Mouse (Mus musculus): ENCODE results near the gene Tgfbr3l.

The Tgfbr3l gene

DNA sequence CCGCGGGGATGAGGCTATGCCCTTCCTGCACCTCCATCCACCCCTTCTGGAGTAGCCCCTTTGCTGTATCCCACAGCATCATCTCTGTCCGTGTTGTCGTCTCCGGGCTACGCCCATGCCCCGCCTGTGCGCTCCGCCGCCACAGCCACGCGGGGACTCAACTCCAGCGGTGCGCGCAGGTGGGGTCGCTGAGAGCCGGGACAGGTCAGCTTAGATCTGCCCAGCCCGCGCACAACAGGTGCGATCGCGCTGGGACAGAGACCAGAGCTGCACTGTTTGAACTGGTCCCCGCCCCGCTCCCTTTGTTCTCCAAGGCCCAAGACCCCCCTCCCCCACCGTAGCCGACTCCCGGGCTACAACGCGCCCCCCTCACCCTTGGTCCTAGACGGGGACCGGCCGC, 10.7 kb downstream of the Tgfbr3l start:
- in situ Hi-C loops (cut with MboI; ENCODE audit: low pct_unique_long_range_greater_than_20kb in 1 of 2, low sequenced_read_pairs in 2 of 2, unreplicated experiment in 1 of 2), result no loop called here

- in situ Hi-C loops (cut with MboI; ENCODE audit: low pct_unique_long_range_greater_than_20kb in 1 of 2, low sequenced_read_pairs in 2 of 2, unreplicated experiment in 1 of 2), result no loop called here
These were observed 11.3 kb downstream of the Tgfbr3l start, which contains the start of gene Ctxn1 for GRCm38 (mm10) chr8:4259125-4259804. Gene Ctxn1, minus strand, starts transcription at chr8:4259274.

GRCm38 (mm10) chr8:4259805-4260170, 11.8 kb downstream of the Tgfbr3l start:
- in situ Hi-C loops (cut with MboI; ENCODE audit: low pct_unique_long_range_greater_than_20kb in 1 of 2, low sequenced_read_pairs in 2 of 2, unreplicated experiment in 1 of 2), result no loop called here

GRCm38 (mm10) chr8:4263105-4263791, 15.2 kb downstream of the Tgfbr3l start:
- in situ Hi-C loops (cut with MboI; ENCODE audit: low pct_unique_long_range_greater_than_20kb in 1 of 2, low sequenced_read_pairs in 2 of 2, unreplicated experiment in 1 of 2), result no loop called here

DNA sequence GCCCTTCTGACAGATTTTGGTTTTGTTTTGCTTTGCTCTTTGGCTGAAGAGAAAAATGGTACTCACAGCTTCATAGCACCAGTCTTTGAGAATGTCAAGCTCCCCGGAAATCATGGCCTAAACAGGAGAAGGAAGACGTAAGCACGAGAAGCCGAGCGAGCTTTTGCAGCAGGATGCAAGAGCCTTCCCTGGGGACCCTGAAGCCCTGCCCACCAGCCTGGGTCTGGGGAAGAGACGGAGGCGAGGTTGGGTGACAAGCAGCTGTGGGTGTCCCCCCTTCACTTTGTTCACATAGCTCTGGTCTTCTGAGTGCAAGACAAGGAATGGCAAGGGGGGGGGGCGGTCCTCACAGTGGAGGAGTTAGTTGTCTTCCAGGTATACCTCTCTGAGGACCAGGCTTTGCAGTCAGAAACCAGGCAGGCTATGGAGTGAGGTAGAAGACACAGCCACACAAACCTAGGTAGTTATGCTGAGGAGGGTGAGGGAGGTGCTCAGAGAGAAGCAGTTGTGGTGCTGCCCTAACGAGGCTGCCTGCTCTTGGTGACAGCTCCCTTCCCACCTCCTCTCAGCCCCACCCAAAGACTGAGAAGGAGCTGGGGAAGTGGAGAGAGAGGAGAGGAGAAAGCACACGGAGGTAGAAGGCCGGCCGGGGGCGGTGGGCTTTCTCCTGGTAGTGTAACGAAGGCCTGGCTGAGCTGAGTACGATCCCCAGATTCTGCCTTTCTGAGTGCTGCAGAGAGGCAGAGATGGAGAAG, 17.3 kb downstream of the Tgfbr3l start:
- in situ Hi-C loops (cut with MboI; ENCODE audit: low pct_unique_long_range_greater_than_20kb in 1 of 2, low sequenced_read_pairs in 2 of 2, unreplicated experiment in 1 of 2), result no loop called here

- in situ Hi-C loops (cut with MboI; ENCODE audit: low pct_unique_long_range_greater_than_20kb in 1 of 2, low sequenced_read_pairs in 2 of 2, unreplicated experiment in 1 of 2), result no loop called here
These were observed 19.6 kb downstream of the Tgfbr3l start for GRCm38 (mm10) chr8:4267627-4268026.

DNA sequence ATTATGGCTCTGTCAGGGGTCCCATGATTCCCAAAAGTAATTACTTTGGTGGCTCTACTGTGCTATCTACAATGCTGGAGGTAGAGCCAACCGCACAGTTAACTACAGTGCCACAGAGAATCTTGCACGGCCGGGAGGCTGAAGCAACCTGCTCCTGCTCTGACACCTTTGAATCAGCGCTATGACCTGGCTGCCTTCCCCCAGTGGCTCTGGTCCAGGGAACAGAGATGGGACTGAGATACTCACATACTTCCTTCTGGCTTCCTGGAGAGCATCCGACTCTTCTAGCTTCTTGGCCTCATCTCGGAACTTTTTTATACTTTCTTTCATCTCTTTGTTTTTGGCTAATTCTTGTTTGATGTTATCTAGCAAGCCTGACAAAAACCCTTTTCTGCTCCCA, 21.6 kb downstream of the Tgfbr3l start:
- in situ Hi-C loops (cut with MboI; ENCODE audit: low pct_unique_long_range_greater_than_20kb in 1 of 2, low sequenced_read_pairs in 2 of 2, unreplicated experiment in 1 of 2), result no loop called here

- in situ Hi-C loops (cut with MboI; ENCODE audit: low pct_unique_long_range_greater_than_20kb in 1 of 2, low sequenced_read_pairs in 2 of 2, unreplicated experiment in 1 of 2), result no loop called here
These were observed 27.5 kb downstream of the Tgfbr3l start, which contains the start of gene Timm44 for GRCm38 (mm10) chr8:4275275-4276110. Gene Timm44, minus strand, starts transcription at chr8:4275913.

DNA sequence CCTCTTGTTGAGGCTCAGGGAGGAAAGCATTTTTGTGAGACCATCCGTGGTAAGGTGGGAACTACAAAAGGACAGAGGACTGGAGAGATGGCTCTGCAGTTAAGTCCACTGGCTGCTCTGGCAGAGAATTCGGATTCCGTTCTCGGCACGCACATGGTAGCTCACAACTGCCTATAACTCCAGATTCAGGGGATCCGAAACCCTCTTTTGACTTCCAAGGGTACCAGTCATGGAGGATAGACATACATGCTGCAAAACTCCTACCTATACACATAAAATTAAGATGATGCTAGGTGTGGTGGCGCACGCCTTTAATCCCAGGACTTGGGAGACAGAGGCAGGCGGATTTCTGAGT, 28.1 kb downstream of the Tgfbr3l start:
- in situ Hi-C loops (cut with MboI; ENCODE audit: low pct_unique_long_range_greater_than_20kb in 1 of 2, low sequenced_read_pairs in 2 of 2, unreplicated experiment in 1 of 2), result no loop called here

DNA sequence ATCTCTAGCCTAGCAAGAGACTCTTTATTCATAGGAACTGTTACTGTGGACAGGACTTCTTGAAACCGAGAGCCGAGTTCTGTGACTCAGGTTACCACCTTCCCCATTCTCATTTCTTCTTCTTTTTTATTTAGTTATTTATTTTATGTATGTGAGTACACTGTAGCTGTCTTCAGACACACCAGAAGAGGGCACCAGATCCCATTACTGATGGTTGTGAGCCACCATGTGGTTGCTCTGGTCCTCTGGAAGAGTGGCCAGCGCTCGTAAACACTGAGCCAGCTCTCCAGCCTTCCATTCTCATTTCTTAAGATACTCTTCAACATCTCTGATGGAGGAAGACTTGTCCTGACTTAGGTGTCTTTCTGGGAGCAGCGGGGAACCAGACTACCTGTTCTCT, 44.7 kb downstream of the Tgfbr3l start:
- in situ Hi-C loops (cut with MboI; ENCODE audit: low pct_unique_long_range_greater_than_20kb in 1 of 2, low sequenced_read_pairs in 2 of 2, unreplicated experiment in 1 of 2), result no loop called here

- in situ Hi-C loops (cut with MboI; ENCODE audit: low pct_unique_long_range_greater_than_20kb in 1 of 2, low sequenced_read_pairs in 2 of 2, unreplicated experiment in 1 of 2), result no loop called here
These were observed 49.8 kb downstream of the Tgfbr3l start for GRCm38 (mm10) chr8:4297822-4298221.

Data from mouse embryonic stem cell (cell line).